Mouse (Mus musculus) thymus, adult 2 months (tissue): ENCODE results near the gene Sult1a1.

ENCODE experiments used
- CTCF ChIP-seq: fragments of 200-500 bp; IDR thresholded peaks from 2 replicates; pipeline ENCODE4 v1.5.1; 2012; ENCODE audit warnings: mild to moderate bottlenecking, control low read depth, low read length, moderate library complexity, borderline replicate concordance; ENCODE audit not compliant: control insufficient read depth, poor library complexity, insufficient read depth; ENCODE audit errors: extremely low read depth
- POLR2A ChIP-seq: fragments of 200-500 bp; IDR thresholded peaks from 2 replicates; pipeline ENCODE4 v1.6.1; 2012; ENCODE audit warnings: mild to moderate bottlenecking, low read length, control low read depth, moderate library complexity; ENCODE audit not compliant: control insufficient read depth, poor library complexity, insufficient read depth; ENCODE audit errors: extremely low read depth

DNA sequence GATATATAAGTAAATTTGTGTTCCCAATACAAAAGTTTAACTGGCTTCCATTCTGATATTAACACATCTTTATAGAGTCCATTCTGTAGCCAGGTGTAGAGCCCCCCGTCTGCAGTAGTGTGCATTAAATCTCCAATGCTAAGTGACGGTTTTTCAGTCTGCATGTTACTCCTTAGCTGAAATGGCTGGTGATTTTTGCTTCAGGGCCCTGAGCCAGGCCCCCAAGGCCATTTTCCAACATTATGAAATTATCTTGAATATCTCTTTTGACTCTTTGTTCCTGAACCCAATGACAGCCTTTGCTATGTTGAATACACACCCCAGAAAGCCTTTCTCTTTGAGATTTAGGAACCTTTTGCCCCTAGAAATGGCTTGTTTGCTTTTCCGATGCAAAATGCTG, 16.5 kb downstream of the Sult1a1 start:
- TF ChIP-seq CTCF: no peak
- TF ChIP-seq POLR2A: no peak
